Mouse (Mus musculus): ENCODE measurements around the gene Dazap2. TPM values are rescaled to one million over a fixed set of nuclear protein-coding genes. Genes with fewer than 3 reads are reported as not detected.

The Dazap2 gene
- polyA plus RNA-seq, 1 experiment from 2014 or later, result 262 TPM

DNA sequence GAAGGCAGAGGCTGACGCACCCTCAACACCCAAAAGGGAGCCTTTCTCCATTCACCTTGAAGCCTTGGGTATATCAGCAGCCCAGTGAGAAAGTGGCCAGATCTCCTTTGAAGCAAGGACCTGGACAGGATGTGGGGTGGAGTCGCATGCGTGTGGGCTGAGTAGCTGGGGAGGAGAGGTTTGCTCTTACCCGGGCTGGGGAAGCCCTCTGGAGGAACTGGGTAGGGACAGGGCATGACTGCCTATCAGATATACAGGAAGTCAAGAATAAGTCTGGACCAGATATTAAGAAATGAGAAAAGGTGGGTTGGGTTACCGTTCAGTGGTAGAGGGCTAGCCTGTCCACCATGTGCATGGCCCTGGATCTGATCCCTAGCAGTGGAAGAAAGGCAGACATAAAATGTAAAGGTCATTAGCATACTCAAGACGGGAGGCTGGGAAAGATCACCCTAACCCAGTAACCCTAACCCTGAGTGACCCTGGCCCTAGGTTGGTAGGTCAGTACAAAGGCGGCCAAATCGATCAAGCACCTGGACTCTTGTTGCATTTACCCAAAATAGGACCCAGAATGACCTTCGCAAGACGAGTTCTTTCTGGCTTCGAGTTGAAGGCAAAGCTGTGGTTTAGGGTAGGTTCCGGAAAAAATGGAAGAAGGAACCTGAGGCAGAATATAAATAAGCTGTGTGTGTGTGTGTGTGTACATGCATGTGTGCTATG lies 16.5 kb downstream of the Dazap2 start:
- 73% methylated on average over 12 of the region's 12 CpGs for WGBS
- H3K9me3 ChIP-seq (ENCODE audit: low read length), result no peaks in the 10 kb centered on the region
- no peak overlapping the region for H3K4me2 ChIP-seq (replicated peaks; ENCODE audit: low read depth, low read length)
- H3K36me3 ChIP-seq (ENCODE audit: insufficient read depth, low read length), result no peaks in the 10 kb centered on the region
- H3K9ac ChIP-seq (replicated peaks; ENCODE audit: low read length), result no peak overlapping the region
- peaks cover 43% of the 10 kb centered on the region for H3K4me1 ChIP-seq (ENCODE audit: insufficient read depth, low read length)
- no peak overlapping the region for H3K27ac ChIP-seq (ENCODE audit: low read length)
- ATAC-seq (ENCODE audit: low FRiP score, low TSS enrichment), result no peak
- H3K4me3 ChIP-seq (ENCODE audit: low read length), result no peak overlapping the region
- H3K27me3 ChIP-seq (ENCODE audit: insufficient read depth, low read length), result peaks cover 16% of the 10 kb centered on the region

DNA sequence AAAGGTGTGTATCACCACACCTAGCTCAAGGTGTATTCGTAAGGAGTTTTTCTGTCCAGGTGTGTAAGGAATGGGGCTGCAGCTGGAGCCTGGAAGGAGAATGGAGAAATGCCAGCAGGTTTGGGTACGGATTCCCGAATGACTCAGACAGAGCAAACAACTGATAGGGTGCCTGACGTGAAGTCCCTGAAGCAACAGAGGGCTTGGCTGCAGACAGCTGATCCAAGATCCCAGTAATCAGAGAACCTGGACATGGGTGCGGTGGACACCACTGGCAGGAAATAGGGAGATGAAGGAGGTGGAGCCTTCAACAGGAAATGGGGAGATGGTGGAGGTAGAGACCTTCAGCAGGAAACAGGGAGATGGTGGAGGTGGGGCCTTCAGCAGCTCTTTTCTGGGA lies 17.2 kb downstream of the Dazap2 start:
- 89% methylated on average over 5 of the region's 5 CpGs for WGBS
- H3K9ac ChIP-seq (replicated peaks; ENCODE audit: low read length), result no peak overlapping the region

DNA sequence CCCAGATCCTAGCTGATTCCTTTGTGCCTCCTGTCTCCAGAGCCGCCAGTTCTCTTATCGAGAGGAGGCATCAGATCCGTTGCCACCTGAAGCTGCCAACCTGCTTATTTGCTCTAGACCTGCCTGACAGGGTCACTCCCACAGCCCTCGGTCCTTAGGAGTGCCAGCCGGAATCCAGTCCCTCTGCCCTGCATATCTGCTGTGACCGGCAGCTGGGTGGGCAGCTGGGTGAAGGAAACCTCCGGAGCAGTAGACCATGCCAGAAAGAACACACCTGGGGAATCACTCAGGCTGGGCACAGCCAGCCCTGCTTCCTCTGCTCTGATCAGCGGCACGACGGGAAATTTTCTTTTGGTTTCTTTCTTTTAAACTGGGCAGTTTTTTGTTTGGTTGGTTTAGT lies 18.2 kb downstream of the Dazap2 start:
- 44% methylated on average over 10 of the region's 10 CpGs for WGBS
- no peaks in the 10 kb centered on the region for H3K36me3 ChIP-seq (ENCODE audit: insufficient read depth, low read length)
- ATAC-seq (ENCODE audit: low FRiP score, low TSS enrichment), result 0 out of 2 replicates have a peak, but pooled peaks have one; percentile 28
- peak overlapping the region; percentile 54; the same call in 1 of the 2 replicates for H3K27ac ChIP-seq (ENCODE audit: low read length)
- no peak overlapping the region for H3K9ac ChIP-seq (replicated peaks; ENCODE audit: low read length)
- peaks cover 16% of the 10 kb centered on the region for H3K27me3 ChIP-seq (ENCODE audit: insufficient read depth, low read length)
- 0 out of 2 replicates have a peak overlapping the region, but pooled peaks have one; percentile 11 for H3K4me2 ChIP-seq (replicated peaks; ENCODE audit: low read depth, low read length)
- H3K4me1 ChIP-seq (ENCODE audit: insufficient read depth, low read length), result peaks cover 42% of the 10 kb centered on the region
- H3K9me3 ChIP-seq (ENCODE audit: low read length), result no peaks in the 10 kb centered on the region
- no peak overlapping the region for H3K4me3 ChIP-seq (ENCODE audit: low read length)

More for the DNA sequence above, 17.2 kb downstream of the Dazap2 start:
- Histone ChIP-seq H3K4me3 (ENCODE audit: low read length) (no peak overlapping the region), H3K4me2 (replicated peaks; ENCODE audit: low read depth, low read length) (no peak overlapping the region), H3K36me3 (ENCODE audit: insufficient read depth, low read length) (no peaks in the 10 kb centered on the region), H3K9me3 (ENCODE audit: low read length) (no peaks in the 10 kb centered on the region), H3K27ac (ENCODE audit: low read length) (no peak overlapping the region), H3K27me3 (ENCODE audit: insufficient read depth, low read length) (peaks cover 16% of the 10 kb centered on the region), H3K4me1 (ENCODE audit: insufficient read depth, low read length) (peaks cover 43% of the 10 kb centered on the region)
- ATAC-seq (ENCODE audit: low FRiP score, low TSS enrichment), result no peak

DNA sequence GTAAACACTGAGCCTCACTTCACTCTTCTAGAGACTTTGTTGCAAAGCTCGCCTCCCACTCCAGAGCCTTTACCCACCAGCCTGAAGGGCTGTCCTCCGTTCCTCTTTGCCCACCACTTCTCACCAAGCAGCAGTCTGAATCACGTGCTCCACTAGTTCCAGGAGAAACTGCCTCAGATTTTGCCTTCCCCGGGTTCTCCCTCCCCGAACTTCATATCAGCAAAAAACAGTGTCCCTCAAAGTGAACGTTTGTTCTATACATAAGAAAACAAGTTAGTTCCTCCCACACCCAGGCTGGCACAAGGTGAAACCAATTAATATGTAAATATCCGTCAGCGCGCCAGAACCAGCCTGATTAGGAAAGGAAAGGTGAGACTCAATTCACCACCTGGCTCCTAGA lies 20.1 kb downstream of the Dazap2 start:
- Histone ChIP-seq H3K4me3 (ENCODE audit: low read length) (peak overlapping the region; percentile 69), H3K27ac (ENCODE audit: low read length) (no peak overlapping the region), H3K36me3 (ENCODE audit: insufficient read depth, low read length) (no peaks in the 10 kb centered on the region), H3K4me2 (replicated peaks; ENCODE audit: low read depth, low read length) (peak overlapping the region; percentile 92), H3K9me3 (ENCODE audit: low read length) (no peaks in the 10 kb centered on the region), H3K27me3 (ENCODE audit: insufficient read depth, low read length) (peaks cover 16% of the 10 kb centered on the region), H3K9ac (replicated peaks; ENCODE audit: low read length) (no peak overlapping the region; the same call in 1 of the 2 replicates), H3K4me1 (ENCODE audit: insufficient read depth, low read length) (peaks cover 38% of the 10 kb centered on the region)
- no peak for ATAC-seq (ENCODE audit: low FRiP score, low TSS enrichment)
- WGBS, result 14% methylated on average over 9 of the region's 9 CpGs

DNA sequence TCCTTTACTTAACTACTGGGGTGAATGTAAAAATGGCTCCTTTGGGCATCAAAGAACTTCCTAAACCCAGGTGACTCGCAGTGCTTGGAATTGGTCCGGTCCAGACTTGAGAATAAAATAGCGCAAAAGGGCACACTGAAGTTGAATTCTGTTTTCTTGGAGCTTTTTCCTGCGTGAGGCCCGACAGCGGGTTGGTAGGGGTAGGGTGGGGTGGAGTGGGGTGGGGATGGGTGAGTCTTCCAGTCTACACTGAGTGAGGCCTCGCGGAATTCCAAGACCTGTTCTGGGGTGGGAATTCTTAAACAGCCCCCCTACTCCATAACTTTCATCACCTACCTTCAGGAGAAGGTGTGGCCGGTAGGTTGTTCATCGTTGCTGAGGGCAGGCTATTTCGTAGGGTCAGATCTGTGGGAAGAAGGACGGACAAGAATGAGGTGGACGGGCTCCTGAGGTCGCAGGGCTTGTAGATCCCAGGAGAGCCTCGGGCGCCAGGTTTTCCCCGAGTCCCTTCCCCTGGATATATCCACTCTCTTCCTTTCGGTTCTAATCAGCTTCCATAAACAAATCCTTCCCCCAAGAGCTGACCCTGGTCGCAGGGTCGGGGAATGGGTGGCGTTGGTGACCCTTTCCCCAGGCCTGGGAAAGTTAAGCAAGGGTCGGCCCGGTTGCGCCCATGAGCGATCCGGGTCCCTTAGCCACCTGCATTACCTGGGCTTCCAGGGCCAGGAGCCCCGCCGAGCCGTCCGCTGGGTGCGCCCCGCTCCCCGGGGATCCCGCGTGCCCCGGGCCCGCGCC lies 20.9 kb downstream of the Dazap2 start:
- Histone ChIP-seq H3K9me3 (ENCODE audit: low read length) (no peaks in the 10 kb centered on the region), H3K27ac (ENCODE audit: low read length) (peak overlapping the region; percentile 79), H3K4me3 (ENCODE audit: low read length) (peak overlapping the region; percentile 69), H3K27me3 (ENCODE audit: insufficient read depth, low read length) (peaks cover 16% of the 10 kb centered on the region), H3K9ac (replicated peaks; ENCODE audit: low read length) (peak overlapping the region; percentile 79), H3K4me1 (ENCODE audit: insufficient read depth, low read length) (peaks cover 38% of the 10 kb centered on the region), H3K4me2 (replicated peaks; ENCODE audit: low read depth, low read length) (peak overlapping the region; percentile 92), H3K36me3 (ENCODE audit: insufficient read depth, low read length) (no peaks in the 10 kb centered on the region)
- WGBS, result 4% methylated on average over 38 of the region's 38 CpGs
- ATAC-seq (ENCODE audit: low FRiP score, low TSS enrichment), result no peak

DNA sequence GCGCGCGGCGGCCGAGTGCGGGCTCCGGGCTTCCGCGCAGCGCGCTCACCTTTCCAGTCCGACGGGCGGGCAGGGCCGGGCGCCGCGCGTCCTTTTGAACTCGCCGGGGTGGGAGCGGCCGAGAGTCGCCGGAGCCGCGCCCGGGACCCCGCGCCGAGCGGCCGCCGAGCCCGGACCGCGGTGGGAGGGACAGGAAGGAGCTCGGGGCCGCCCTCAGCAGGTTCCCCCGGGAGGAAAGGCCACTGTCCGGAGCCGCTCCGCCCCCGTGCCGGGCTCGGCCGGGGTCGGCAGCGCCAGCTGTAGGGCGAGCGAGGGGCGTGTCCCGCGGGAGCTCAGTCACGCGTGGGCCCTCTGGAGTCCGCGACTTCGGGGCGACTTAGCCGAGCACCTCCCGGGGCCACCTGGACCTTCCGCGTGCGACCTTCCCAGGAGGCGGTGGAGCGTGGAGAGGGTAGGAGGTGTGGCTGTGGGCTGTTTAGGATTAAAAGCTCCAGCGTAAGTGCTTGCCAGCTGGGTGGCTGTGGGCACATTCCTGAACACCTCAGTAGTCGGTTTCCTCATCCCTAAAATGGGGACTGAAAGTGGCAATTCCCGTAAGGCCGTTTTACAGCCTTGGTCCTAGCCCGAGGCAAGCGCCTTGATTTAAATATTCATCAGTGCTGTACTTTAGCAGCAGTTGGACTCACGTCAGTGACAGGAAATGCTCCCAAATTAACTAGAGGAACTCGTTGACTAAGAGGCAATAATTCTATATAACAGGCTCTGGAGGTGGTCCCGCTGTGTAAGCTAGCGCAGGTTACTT lies 21.8 kb downstream of the Dazap2 start, which contains the start of gene Smagp:
Smagp (minus strand) TSS at position 241 of the 802 bp plus-strand sequence.
- H3K27me3 ChIP-seq (ENCODE audit: insufficient read depth, low read length), result peaks cover 16% of the 10 kb centered on the region
- no peaks in the 10 kb centered on the region for H3K36me3 ChIP-seq (ENCODE audit: insufficient read depth, low read length)
- peak within 1 kb of the TSS; percentile 69 for H3K4me3 ChIP-seq (ENCODE audit: low read length)
- peaks cover 38% of the 10 kb centered on the region for H3K4me1 ChIP-seq (ENCODE audit: insufficient read depth, low read length)
- H3K9me3 ChIP-seq (ENCODE audit: low read length), result no peaks in the 10 kb centered on the region
- peak within 1 kb of the TSS; percentile 79 for H3K9ac ChIP-seq (replicated peaks; ENCODE audit: low read length)
- H3K27ac ChIP-seq (ENCODE audit: low read length), result peak within 1 kb of the TSS; percentile 79
- WGBS, result under 1% methylated on average over 59 of the region's 77 CpGs
- H3K4me2 ChIP-seq (replicated peaks; ENCODE audit: low read depth, low read length), result peak within 1 kb of the TSS; percentile 92
- ATAC-seq (ENCODE audit: low FRiP score, low TSS enrichment), result peak; percentile 79

DNA sequence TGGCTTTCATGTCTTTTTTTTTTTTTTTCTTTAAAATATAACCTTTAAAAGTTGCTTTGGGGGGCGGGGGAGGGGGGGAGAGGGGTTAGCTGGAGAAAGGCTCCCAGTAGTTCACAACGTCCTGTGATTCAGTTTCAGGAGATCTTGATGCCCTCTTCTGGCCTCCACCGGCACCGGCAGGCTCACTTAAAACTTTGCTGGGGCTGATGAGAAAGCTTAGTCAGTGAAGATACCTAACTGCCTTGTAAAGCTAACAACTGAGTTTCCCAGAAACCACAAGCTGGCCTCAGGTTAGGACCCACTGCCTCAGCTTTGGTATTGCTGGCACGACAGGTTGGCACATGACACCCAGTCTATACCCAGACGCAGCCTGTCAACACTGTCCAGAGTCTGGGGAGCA lies 22.5 kb downstream of the Dazap2 start:
- Histone ChIP-seq H3K4me1 (ENCODE audit: insufficient read depth, low read length) (peaks cover 36% of the 10 kb centered on the region), H3K27ac (ENCODE audit: low read length) (no peak overlapping the region), H3K27me3 (ENCODE audit: insufficient read depth, low read length) (peaks cover 16% of the 10 kb centered on the region), H3K9ac (replicated peaks; ENCODE audit: low read length) (no peak overlapping the region), H3K4me3 (ENCODE audit: low read length) (peak overlapping the region; percentile 69), H3K36me3 (ENCODE audit: insufficient read depth, low read length) (no peaks in the 10 kb centered on the region), H3K4me2 (replicated peaks; ENCODE audit: low read depth, low read length) (peak overlapping the region; percentile 92), H3K9me3 (ENCODE audit: low read length) (no peaks in the 10 kb centered on the region)
- peak; percentile 5; the same call in 1 of the 2 replicates for ATAC-seq (ENCODE audit: low FRiP score, low TSS enrichment)
- 13% methylated on average over 6 of the region's 6 CpGs for WGBS

DNA sequence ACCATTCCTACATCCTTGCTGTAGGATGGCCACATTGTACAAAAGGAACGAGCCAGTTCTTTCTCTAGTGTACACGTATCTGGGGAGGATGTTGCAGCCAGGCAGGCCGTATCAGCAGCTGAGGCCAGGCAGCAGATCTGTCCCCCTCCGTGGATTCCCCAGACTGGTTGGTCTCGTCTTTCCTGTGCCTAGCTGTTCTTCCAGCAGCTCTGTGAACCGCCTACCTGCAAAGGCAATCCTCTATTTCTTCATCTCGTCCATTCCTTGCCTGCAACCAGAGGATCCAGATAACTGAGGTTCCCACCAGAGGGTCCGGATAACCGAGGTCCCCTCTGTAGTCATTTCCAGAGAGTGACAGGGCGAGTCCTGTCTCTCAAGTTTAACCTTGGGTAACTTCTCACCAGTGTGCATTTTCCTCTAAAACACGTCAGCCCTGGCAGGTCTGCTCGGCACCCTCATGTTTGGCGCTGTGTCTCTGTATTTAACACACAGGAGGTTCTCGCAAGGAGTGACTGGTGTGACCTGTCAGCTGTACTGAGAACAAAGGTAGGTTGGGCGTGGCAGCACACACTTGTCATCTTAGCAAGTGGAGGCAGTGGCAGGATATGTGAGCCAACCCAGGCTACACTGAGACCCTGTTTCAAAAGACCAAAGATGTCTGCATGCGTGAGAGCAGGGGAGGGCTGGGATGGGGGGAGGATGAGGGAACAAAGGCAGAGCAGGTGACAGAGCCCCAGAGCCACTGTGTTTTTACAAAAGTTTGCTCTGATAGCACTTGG lies 25.0 kb downstream of the Dazap2 start:
- Histone ChIP-seq H3K27me3 (ENCODE audit: insufficient read depth, low read length) (peaks cover 13% of the 10 kb centered on the region), H3K9ac (replicated peaks; ENCODE audit: low read length) (no peak overlapping the region), H3K27ac (ENCODE audit: low read length) (no peak overlapping the region), H3K4me1 (ENCODE audit: insufficient read depth, low read length) (peaks cover 29% of the 10 kb centered on the region), H3K9me3 (ENCODE audit: low read length) (no peaks in the 10 kb centered on the region), H3K4me2 (replicated peaks; ENCODE audit: low read depth, low read length) (no peak overlapping the region), H3K36me3 (ENCODE audit: insufficient read depth, low read length) (no peaks in the 10 kb centered on the region), H3K4me3 (ENCODE audit: low read length) (no peak overlapping the region)
- no peak for ATAC-seq (ENCODE audit: low FRiP score, low TSS enrichment)
- WGBS, result 75% methylated on average over 16 of the region's 16 CpGs
